Mouse (Mus musculus): ENCODE data around the gene Ndel1.
"Not testable (repeated sequence)": the region's sequence is repeated elsewhere in the genome, so short reads cannot be mapped to it uniquely, and the experiment has no call there.

Gene Ndel1

GRCm38 (mm10) chr11:68851644-68852485, 19.8 kb downstream of the Ndel1 start:
- DNase-seq (ENCODE audit: low spot score in 2 of 2): no peak

DNA sequence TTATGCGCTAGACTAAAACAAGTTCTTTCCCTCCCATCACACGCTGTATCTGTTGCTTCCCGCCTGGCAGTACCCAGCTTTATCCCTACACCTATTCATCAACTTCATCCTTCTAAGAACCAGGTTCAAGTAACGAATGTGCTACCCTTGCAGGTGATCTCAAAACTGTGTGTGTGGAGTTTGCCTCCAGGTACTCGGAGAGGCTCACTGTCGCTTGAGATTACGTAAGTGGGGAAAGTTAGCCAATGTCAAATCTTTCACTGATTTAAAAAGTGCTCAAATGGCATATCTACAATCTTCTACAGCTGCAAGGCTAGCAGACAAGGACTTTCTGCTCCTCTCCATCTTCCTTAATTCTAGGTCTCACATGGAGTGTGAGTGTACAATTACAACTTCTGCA, 20.8 kb downstream of the Ndel1 start:
- no peak for DNase-seq (ENCODE audit: low spot score in 2 of 2)

GRCm38 (mm10) chr11:68839606-68840005, 32.1 kb downstream of the Ndel1 start:
- DNase-seq (ENCODE audit: low spot score in 2 of 2): no peak

DNA sequence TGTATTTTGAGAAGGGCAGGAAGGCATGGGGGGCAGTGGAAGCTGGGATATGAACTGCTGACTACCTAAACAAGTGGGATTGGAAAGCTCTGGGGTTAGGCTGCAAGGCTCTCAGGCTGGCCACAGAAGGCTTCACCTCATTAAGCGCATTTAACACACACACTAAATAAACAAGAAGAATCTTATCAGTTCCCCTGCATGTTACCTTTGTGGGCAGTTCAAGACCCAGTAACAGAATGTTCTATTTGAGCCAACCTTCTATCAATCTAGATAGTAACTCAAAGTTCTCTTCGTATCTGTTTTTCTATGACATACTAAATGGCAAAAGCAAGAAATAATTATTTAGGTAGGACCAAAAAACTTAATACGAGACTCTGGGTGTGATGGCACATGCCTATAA, 36.6 kb downstream of the Ndel1 start:
- no peak for DNase-seq (ENCODE audit: low spot score in 2 of 2)

GRCm38 (mm10) chr11:68833593-68833992, 38.1 kb downstream of the Ndel1 start:
- no peak for DNase-seq (ENCODE audit: low spot score in 2 of 2)

DNA sequence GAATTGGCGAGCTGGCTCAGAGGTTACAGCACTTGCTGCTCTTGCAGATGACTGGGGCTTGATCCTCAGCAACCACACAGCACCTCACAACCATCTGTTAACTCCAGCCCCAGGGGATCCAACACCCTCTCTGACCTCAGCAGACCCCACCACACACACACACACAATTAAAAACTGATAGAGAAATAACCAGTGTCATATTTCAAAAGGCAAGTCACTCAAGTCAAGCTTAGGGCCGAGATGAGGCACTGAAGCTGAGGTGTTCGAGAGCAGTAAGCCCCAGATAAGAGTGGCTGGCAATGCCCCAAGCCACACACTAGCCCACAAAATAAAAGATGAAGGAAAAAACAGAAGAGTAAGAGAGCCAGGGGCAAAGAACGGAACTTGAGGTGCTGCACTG, 38.9 kb downstream of the Ndel1 start:
- no peak for DNase-seq (ENCODE audit: low spot score in 2 of 2)

DNA sequence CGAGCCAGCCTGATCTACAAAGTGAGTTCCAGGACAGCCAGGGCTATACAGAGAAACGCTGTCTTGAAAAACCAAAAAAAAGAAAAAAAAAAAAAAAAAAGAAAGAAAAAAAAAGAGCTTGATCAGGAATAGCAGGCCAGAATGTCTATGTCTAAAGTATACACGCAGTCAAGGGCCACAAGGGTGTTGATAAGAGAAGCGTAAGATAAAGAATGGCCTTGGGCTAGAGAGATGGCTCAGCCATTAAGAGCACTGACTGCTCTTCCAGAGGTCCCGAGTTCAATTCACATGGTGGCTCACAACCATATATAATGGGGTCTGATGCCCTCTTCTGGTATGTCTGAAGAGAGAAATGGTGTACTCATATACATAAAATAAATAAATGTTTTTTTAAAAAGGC, 40.1 kb downstream of the Ndel1 start:
- not testable (repeated sequence) for DNase-seq (ENCODE audit: low spot score in 2 of 2)

DNA sequence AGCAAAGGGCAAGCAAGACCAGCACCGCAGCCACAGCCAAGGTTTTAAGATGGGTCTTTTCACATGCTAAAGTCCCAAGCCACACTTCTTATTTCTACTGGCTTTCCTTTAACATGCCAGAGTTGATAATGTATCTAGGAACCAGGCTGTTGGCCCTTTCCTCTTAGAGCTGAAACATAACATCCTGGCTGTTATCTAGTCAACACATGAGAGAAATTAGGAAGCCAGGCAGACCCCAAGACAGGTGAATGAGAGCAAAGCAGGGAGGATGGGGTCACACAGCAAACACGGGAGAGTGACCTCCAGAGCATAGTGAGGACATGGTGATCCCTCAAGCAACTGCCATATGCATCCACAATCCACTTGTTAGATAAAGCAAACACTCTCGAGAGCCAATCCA, 44.9 kb downstream of the Ndel1 start:
- no peak for DNase-seq (ENCODE audit: low spot score in 2 of 2)

DNA sequence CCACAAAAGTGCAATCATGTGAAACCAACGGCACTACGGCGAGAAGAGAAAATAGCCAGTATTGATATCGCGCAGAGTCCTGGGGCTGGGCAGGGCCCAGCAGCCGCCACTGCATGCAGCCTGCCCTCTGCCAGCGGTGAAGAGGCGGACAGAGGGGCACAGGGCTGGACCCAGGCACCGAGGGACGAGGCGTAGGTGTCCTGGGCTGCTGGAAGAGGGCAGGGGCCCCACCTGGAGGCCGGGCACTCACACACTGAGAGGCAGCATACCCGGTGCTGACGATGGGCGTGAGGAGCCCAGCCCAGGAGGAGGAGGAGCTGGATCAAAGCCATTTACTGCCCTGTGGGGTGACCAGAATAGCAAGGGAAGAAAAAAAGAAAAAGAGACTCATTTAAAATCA, 49.3 kb downstream of the Ndel1 start:
- no peak for DNase-seq (ENCODE audit: low spot score in 2 of 2)

GRCm38 (mm10) chr11:68819226-68819805, 52.3 kb downstream of the Ndel1 start:
- no peak for DNase-seq (ENCODE audit: low spot score in 2 of 2)

GRCm38 (mm10) chr11:68818416-68818815, 53.2 kb downstream of the Ndel1 start:
- no peak for DNase-seq (ENCODE audit: low spot score in 2 of 2)

GRCm38 (mm10) chr11:68811881-68812577, 59.6 kb downstream of the Ndel1 start:
- DNase-seq (ENCODE audit: low spot score in 2 of 2): no peak

- DNase-seq (ENCODE audit: low spot score in 2 of 2): peak; percentile 69 to 80
Observed at GRCm38 (mm10) chr11:68807787-68808186, 63.9 kb downstream of the Ndel1 start.

DNA sequence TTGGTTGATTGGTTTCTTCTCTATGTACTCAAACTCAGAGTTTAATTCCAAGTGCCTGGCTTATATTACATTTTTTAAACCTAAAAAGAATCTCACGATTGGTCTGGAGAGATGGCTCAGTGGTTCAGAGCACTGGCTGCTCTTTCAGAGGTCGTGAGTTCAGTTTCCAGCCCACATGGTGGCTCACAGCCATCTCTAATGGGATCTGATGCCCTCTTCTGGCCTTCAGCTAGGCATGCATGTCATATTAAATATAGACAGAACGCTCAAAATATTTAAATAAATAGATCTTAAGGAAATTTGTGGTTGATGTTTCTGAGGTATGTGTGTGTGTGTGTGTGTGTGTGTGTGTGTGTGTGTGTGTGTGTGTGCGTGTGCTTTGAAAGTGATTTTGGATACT, 66.5 kb downstream of the Ndel1 start:
- no peak for DNase-seq (ENCODE audit: low spot score in 2 of 2)

DNA sequence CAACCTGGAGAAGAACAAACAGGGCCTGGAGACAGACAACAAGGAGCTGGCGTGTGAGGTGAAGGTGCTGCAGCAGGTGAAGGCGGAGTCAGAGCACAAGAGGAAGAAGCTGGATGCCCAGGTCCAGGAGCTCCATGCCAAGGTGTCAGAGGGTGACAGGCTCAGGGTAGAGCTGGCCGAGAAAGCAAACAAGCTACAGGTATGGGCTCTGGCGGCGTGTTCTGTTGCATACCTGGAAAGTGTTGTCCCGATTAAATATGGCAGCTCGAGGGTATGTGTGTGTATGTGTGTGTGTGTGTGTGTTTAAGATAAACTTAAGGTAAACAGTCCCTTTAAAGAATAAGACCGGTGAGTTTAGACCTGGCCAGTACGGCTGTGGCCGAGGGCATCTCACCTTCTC, 73.4 kb downstream of the Ndel1 start:
- DNase-seq (ENCODE audit: low spot score in 2 of 2): no peak

GRCm38 (mm10) chr11:68791794-68792193, 79.9 kb downstream of the Ndel1 start:
- no peak for DNase-seq (ENCODE audit: low spot score in 2 of 2)

DNA sequence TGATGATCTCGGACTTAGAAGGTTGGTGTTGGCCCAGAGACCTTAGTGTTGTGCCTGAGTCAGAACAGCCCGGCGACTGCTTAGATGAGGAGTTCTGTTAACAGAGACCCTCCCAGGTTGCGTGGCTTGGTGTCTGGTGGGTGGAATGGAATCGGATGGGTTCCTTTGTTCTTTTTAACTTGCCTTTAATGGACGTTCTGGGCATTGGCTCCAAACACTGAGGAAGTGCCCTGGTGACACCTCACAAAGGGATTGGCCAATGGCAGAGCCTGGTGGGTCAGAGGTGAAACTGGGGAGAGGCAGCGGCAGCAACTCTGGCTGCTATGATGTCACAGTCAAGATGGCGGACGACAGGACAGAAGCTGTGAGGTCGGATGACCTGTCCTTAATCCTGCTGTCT, 80.9 kb downstream of the Ndel1 start:
- no peak for DNase-seq (ENCODE audit: low spot score in 2 of 2)

DNA sequence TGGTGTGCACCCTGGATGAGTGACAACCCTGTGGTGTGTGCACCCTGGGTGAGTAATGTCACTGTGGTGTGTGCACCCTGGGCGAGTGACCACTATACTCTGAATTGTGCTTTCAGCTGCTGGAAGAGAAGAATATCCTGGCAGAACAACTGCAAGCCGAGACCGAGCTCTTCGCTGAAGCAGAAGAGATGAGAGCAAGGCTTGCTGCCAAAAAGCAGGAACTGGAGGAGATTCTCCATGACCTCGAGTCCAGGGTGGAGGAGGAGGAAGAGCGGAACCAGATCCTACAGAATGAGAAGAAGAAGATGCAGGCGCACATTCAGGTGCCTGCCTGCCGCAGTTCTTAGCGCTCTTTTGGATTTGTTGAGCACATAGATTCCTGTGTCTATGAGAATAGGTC, 84.4 kb downstream of the Ndel1 start:
- no peak for DNase-seq (ENCODE audit: low spot score in 2 of 2)

DNA sequence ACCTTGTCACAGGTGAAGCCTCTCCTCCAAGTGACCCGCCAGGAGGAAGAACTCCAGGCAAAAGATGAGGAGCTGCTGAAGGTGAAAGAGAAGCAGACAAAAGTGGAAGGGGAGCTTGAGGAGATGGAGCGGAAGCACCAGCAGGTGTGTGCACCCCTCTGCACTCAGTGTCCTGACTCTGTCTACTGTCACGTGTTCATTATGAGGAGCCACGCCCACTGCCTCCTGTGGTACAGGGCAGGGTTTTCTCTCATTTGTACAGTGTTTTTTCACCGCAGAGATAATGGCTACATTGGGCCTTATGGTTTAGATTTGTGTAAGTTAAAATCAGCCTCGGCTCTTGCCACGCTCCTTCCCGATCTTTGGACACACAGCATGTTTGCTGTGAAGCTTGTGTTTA, 85.8 kb downstream of the Ndel1 start:
- DNase-seq (ENCODE audit: low spot score in 2 of 2): no peak

DNA sequence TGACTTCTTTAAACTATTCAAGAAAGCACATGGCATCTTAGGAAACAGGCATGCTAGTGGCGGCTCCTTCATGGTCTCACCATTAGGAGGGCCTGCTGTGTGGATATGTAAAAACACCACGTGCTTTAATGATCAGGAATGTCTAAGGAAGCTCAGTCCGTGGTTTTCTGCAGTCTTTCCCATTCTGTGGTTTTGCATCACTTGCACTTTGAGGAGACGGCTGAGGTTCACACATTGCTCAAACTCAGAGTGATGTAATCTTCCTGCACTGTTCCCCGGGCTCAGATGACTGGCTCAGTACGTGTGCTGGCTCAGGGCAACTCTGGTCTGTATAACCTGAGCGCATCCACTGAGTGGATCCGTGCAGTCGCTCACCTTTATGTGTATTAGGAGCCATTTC, 89.3 kb downstream of the Ndel1 start:
- no peak for DNase-seq (ENCODE audit: low spot score in 2 of 2)

DNA sequence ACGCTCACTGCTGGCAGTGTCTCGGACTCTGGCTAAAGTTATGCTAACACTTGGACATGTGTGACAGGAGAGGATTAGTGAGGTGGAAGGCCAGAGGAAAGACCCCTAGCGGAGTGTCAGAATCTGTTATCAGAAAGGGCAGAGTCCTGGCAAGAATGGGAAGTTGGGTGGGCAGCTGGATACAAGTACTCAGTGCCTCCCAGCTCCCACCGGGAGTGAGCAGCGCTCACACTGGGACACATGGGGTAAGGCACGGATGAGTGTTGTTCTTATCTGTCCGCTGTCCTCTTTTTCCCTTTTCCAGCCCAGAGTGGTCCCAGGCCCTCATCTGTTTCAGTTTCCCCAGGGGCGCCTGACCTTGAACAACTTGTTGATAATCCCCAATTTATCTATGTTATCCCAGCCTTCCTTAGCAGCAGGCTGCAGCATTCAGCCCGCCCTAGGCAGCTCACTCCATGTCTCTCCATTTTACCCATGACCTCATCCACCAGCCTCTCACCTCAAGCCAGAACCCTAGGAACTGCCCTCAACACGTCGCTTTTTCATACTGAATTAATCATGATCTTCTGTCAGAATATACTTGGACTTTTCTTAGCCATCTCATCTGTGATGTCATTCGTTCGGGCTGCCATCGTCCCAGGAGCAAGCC, 91.1 kb downstream of the Ndel1 start:
- DNase-seq (ENCODE audit: low spot score in 2 of 2): no peak

DNA sequence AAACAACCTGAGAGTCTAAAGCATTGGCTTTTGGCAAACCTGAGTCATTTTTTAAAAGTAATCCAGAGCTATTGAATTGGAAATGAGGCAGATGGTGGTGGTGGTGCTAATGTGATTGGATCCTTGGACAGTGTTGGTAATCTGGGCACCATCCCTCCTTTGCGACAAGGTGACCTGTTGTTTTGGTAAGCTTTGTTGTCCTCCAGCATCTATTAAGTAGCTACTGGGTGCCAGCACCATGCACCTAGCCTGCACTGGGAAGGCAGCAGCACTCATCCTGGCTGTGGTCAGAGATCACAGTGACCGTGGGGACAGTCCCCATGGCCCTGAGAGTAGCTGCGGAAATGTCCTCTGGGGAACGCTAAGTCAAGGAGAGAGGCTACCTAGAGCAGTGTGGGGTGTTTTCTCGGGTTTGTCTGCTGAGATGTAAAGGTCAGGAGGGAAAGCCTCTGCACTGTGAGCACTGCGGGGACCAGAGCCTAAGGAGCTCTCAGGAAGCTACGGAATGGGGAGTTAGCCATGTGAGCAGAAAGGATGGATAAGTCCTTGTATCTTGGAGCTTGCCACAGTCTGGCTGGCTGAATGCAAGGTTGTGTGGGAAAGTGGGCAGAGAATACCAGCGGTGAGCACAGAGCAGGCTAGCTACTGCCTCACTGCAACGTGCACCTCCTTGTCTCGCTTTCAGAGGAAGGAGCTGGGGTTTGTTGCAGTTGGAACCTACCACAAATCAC, 91.8 kb downstream of the Ndel1 start:
- no peak for DNase-seq (ENCODE audit: low spot score in 2 of 2)
